Mouse (Mus musculus): ENCODE measurements around the gene Tbxas1.

DNA sequence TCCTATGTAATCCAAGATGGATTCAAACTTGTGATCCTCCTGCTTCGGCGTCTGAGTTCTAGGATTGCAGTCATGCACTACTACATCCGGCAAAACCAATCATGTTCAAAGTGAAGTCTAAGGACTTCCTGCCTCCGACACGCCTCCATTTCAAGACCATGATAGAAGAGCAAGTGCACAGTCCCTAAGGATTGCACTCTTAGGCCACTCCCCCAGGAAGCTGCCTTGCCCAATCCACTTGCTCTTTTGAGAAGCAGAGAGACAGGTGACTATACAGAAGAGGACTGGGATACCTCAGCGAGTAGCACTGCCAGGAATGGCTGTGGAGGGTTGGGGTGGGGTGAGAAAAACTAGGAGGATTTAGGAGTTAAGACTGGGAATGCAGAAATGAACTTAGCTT, 14.0 kb downstream of the Tbxas1 start:
- TF ChIP-seq CTCF (IDR thresholded peaks at IDR 0.05) (no peak), EP300 (IDR thresholded peaks at IDR 0.05) (no peak)

Measured in lung, postnatal 0 days (tissue).